Mouse (Mus musculus) liver, embryonic 13.5 days (tissue): ENCODE data around the gene Dgkz. TPM values are rescaled to one million over a fixed set of nuclear protein-coding genes. Genes with fewer than 3 reads are reported as not detected.

Experiments used
- microRNA-seq: library from miRNA; unstranded; fragments of <30 nt; microRNA quantifications from one replicate; pipeline ENCODE4, GENCODE M21; 2016
- polyA plus RNA-seq: library from polyadenylated mRNA; unstranded; fragments of >200 nt; fragmentation: Nextera tagmentation; extraction: Ambion mirVana; gene quantifications from 2 replicates; pipeline ENCODE4 v1.2.1, GENCODE M21; 2015

The Dgkz gene
- polyA plus RNA-seq, 1 experiment from 2014 or later, result 28.0 TPM

Small RNA genes within 50 kb of the gene (microRNA-seq; reads per million reads assigned to microRNA genes)
- not detected for gene Mir6999

Other genes starting within 250 kb of the Dgkz start
- 4.6 and 5.8 TPM in 2 replicates for gene Ambra1, start 245.7 kb downstream of the Dgkz start, polyA plus RNA-seq
- 0.07 and 0.09 TPM in 2 replicates for gene Chrm4, start 48.6 kb downstream of the Dgkz start, polyA plus RNA-seq
- 50.1 and 52.2 TPM in 2 replicates for gene Mdk, start 43.6 kb downstream of the Dgkz start, polyA plus RNA-seq
- 0.80 and 0.89 TPM in 2 replicates for gene Gm9821, start 30.2 kb downstream of the Dgkz start, polyA plus RNA-seq
- gene Creb3l1, start 48.6 kb upstream of the Dgkz start, polyA plus RNA-seq, result 1.1 and 1.4 TPM in 2 replicates
- 2.4 and 3.8 TPM in 2 replicates for gene Phf21a, start 117.3 kb upstream of the Dgkz start, polyA plus RNA-seq